Mouse (Mus musculus): ENCODE measurements around the gene Slc16a11.

GRCm38 (mm10) chr11:70189319-70190134, 23.0 kb upstream of the Slc16a11 start:
- TF ChIP-seq CTCF (IDR thresholded peaks at IDR 0.05; ENCODE audit: low read depth) = no peak
- no peak for TF ChIP-seq EP300 (optimal IDR thresholded peaks at IDR 0.05)

Measured in stomach, postnatal 0 days (tissue).